Mouse (Mus musculus) heart, adult 18-20 months (tissue): ENCODE data around the gene Tmem87b. TPM values are rescaled to one million over a fixed set of nuclear protein-coding genes. Genes with fewer than 3 reads are reported as not detected.
A peak's percentile ranks its signal among the peaks of the same experiment; 100 is the strongest.

Experiments used
- DNase-seq, 2 experiments: peaks; one replicate each; pipeline ENCODE4 v3.0.0; 2021 to 2022; ENCODE audit warnings: mixed read lengths in 1 of 2
- long read RNA-seq, 2 experiments: library from polyadenylated mRNA; stranded (forward); transcript quantifications; one replicate each; pipeline ENCODE4 v2.0.0; 2021
- total RNA-seq, 2 experiments: library from RNA; stranded (reverse); gene quantifications; 2 replicates each; pipeline ENCODE4 v1.2.3; 2021

Gene Tmem87b
- total RNA-seq = 10 to 100 TPM; 20.4 to 21.8 TPM
- long read RNA-seq, experiment 1, full-length matches to known transcripts = 5 of 24 reads
- long read RNA-seq, experiment 1, partial matches to known transcripts = 1 of 24 reads
- long read RNA-seq, experiment 1, other reads (novel, unspliced or antisense) = 18 of 24 reads
- long read RNA-seq, experiment 2, full-length matches to known transcripts = 2 of 11 reads
- long read RNA-seq, experiment 2, partial matches to known transcripts = 0 of 11 reads
- long read RNA-seq, experiment 2, other reads (novel, unspliced or antisense) = 9 of 11 reads

DNA sequence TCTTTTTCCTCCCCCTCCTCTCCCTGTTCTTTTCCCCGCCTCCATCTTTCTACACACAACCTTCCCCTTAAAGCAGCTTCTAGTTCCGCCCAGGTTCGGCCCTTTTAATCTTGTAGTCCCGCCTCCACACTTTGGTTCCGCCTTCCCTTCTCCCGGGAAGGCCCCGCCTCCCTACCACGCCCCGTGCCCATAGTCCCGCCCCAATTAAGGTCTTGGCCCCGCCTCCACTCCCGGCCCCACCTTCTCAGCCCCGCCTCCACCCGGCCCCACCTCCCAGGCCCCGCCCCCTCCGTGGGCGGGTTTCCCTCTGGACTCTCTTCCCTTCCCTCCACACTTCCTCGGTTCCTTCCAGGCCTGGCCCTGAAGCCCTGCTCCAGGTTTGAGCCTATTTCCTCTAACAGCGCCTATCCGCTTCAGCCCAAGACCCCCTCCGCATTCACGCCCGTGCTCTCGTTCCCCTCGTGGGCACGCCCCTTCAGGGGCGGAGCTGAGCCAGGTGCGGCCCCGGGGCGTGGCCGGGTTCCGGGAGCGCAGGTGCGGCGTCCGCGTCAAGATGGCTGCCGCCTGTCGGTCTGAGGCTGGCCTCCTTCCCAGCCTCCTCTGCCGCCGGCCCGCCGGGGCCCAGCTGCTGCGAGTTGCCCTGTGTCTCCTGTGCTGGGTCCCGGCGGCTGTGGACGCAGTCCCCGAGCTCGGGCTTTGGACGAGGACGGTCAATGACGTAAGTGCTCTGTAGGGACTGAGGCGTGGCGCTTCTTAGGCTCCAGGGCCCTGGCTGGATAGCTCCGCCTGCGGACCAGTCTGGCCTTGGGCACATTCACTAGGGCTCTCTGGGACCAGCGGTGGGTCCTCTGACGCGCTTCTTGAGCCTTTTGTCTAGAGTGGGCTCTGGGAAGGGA lies at the start of gene Tmem87b:
Gene Tmem87b (plus strand): TSS at position 333 of the 896 bp plus-strand sequence.
- peak; percentile 95 to 98 for DNase-seq

DNA sequence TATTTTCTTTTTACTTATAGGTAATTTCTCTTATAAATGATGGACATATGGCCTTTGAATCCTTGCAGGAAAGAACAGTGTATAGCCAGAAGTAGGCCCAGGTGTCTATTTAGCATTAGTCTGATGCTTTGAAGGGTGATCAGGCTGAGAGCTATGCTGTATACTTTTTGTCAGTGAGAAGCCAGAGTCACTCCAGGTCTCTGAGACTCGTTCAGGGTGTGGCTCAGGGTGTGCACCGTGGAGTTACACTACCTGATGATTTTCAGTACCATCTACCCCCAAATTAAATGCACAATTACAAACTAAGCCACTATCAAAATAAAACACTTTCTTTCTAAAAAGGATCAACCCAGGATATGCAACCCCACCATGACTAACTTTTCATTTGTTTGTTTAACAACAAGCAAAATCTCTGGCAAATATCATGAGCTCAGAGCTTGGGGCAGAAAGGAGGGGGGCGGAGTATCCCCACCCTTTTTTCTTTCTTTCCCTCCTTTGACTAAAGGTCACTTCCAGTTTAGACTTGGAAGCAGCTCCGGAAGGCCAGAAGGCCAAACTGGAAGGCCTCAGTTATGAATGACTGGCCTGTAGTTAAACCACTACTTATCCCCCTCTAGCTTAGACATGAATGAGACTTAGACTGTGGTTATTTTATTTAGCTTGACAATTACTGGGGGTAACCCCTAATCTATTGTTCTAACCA lies 49.2 kb upstream of the Tmem87b start:
- no peak for DNase-seq

DNA sequence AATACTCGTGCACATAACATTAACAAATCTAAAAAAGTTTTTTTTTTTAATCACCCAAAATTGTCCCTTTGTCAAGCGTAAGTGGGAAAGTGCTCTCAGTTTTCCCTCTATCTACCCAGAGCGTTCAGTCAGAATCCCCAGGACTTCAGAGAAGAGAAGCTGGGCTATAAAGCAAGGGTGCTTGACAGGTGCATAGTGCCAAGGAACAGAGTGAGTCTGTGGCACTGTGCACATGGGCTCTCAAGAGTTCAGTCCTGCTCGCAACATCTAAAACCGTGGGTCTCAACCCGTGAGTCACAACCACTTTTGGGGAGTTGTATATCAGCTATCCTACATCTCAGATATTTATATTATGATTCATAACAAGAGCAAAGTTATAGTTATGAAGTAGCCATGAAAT lies 47.4 kb upstream of the Tmem87b start:
- DNase-seq = no peak

DNA sequence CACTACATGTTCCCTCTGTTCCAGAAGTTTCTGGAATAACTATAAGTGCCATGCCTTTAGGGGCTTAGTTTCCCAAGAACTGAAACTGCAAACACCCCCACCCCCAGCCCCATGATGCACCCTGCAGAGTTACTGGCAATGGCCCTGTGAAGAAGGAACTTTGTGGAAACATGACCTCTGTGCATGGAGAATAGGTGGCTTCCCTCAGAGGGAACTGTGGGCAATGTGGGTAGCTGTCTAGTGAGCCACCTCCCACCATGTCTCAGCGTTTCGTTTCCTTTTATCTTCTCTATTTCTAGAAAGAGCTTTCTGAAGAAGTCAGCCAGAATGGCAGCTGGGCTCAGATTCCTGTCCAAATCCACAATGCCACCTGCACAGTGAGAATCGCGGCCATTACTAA lies 46.9 kb upstream of the Tmem87b start:
- DNase-seq = no peak

DNA sequence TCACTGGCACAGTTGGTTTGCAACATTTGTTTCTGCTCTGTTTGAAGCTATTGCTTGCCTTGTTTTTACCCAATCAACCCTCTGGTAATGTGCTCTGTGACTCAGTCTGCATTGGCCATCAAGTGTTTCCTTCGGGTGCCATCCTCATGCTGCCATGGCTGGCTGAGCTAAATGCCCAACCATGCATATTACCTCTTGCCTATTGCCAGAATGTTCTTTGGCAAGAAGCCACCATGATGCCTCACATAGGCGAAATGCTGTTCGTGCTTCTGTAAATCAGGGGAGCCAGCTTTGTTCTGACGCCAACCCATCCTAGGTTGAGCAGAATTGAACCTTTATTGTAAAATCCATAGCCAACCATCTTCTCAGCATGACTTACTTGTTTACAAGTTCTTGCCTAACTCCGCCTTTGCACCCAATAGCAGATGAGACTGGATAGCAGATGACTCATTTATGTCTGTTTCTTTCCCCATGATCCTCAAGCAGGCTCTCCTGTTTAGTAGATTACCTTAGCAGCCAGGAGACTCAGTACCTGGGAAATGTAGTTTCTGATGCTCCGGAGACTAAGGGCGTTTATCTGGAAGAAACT lies 46.1 kb upstream of the Tmem87b start:
- DNase-seq = no peak

DNA sequence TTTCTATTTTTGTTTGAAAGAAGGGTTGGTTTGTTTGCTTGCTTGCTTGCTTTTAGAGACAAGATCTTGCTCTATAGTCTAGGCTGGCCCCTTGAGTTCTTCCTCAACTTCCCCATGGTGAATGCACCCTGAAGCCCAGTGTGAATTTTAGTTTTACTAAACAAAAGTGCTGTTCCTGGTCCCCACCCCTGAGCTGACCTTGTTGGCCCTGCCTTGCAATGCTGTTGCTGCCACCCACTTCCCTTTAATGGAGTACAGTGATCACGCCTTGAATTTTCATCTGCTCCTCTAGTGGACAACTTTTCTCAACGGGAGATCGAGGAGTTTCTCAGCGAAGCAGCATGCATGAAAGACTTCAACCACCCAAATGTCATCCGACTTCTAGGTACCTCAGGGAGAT lies 35.7 kb upstream of the Tmem87b start:
- no peak for DNase-seq

DNA sequence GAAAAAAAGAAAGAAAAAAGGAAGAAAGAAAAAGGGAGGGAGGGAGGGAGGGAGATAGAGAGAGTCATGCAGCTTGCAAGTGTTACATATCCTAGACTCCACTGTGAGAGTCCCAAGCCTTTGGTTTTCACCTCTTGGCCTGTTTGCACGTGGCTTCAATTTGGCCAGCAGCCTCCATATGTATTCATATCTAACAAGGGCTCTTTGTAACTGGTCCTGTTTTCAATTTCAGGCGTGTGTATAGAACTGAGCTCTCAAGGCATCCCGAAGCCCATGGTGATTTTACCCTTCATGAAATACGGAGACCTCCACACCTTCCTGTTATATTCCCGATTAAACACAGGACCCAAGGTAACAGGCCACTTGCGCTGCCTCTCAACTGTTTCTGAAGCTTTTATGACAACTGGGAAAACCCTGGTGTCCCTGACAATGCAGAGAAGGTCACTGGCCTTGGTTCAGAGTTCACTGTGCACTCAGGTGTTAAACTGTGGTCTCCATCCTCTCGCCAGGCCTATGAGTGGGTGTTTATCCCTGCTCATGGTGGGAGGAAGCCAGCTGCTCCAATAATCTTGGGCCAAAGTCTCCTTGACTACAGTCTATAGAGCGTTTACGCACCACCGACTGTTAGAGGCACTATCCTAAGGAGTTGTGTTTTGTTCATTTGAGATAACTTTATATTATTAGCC lies 34.1 kb upstream of the Tmem87b start:
- no peak for DNase-seq

DNA sequence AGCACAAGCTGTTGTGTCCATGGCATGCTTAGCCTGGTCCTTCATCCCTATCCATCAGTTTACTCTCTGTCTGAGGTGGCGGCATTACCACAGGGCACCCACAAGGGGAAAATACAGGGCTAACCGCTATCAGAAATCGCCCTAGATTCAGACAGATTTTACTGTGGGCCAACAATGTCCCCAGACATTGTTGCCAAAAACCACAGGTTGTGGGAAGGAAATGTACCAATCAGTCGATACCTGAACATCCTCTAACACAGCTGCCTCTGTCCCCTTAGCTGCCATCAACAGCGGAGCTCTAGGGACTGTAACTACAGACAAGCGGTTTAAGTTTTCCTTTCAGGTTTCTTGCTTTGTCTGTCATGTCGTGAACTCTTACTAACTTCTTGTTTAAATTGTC lies 33.1 kb upstream of the Tmem87b start:
- no peak for DNase-seq

DNA sequence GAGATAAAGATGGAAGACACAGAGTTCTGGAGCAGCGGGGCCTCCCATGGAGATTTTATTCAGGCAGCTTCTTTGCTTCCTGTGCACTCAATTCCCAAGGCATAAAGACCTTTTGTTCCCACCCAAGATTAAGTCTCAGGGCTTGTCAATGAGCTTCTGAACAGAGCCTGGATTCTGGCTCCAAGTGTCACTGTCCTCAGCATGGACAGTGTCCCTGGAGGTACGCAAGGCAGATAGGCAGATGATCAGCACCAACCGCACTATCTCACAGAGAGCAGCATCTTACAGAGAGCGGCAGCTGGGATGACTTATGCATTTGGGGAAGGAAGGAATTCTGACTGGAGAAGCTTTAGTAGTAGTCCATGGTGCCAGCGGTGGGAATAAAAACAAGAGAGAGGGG lies 31.6 kb upstream of the Tmem87b start:
- DNase-seq = peak in 1 of 2 experiments; percentile 17

DNA sequence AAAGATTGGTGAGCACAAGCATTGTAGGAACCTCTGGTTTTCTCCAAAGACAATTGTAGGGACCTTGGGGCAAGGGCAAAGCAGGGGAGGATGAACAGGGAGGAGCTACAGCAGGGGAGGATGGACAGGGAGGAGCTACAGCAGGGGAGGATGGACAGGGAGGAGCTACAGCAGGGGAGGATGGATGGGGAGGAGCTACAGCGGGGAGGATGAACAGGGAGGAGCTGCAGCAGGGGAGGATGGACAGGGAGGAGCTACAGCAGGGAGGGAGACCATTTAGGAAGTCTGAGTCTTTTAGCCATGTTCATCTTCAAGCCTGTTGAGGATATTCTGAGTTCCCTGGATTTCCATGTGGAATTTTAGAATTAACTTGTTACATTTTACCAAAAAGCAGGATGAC lies 31.1 kb upstream of the Tmem87b start:
- no peak for DNase-seq

DNA sequence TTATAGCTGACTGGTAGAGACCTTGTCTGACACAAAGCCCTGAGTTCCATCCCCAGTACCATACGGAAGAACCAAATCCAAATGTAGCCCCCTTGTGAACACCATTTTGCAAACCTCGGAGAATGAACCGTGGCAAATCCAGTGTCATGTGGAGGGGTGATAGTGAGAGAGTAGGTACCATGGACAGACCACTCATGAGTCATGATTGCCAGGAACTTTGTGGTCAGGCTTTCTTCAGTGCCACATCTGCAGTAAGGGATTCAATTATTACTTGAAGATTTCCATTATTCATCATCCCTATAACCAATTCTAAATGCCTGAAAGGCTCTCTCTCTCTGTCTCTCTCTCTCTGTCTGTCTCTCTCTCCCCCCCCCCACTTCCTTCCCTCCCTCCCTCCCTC lies 30.1 kb upstream of the Tmem87b start:
- DNase-seq = no peak

DNA sequence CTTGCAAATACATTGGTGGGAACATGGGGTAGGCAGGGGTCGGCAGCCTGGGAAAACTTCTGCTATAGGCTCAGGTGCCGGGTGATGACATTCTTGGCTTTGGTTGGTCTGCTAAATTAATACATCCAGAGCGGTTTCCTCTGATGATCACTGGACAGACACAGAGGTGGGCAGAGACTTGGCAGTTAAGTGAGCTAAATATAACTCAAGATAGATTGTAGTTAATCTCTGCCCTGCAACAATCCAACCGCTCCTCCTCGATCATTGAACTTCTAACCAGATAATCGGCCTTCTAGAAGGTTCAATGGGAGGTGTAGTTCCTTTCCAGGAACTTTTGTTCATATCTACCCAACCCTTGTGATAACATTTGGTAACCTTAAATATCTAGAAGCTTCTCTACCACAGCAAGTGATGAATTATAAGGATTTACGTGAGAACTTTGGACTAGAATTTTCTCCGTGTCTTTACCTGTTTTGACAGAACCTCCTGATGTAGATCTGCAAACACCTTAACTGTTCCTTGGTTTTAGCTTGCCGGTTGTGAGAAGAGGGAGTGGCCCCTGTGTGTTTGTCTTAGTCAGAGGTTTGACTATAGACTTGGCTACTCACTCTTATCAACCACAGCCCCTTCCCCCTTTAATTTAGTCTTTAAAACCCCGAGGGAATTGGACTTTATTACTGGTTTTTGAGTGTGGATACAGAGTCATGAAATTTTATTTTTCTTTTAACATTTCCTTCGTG lies 26.9 kb upstream of the Tmem87b start:
- DNase-seq = peak in 1 of 2 experiments; percentile 19

DNA sequence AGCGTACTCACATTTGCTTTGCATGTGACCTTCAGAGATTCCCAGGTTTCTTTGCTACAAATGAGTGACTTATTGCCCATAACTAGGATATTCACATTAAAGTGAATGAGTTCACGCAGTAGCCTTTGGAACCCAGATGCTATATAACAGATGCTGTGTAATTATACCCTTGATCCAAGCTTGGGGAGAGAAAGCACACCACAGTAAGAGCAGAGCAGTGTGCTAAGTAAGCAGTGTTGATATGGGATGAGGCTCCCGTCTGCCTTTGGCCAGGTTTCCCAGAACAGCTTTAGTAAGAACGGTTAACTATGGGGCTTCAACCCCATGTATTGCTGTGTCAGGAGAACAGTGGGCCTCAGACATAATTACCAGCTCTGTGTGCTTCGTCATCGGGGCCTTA lies 24.0 kb upstream of the Tmem87b start:
- DNase-seq = no peak

DNA sequence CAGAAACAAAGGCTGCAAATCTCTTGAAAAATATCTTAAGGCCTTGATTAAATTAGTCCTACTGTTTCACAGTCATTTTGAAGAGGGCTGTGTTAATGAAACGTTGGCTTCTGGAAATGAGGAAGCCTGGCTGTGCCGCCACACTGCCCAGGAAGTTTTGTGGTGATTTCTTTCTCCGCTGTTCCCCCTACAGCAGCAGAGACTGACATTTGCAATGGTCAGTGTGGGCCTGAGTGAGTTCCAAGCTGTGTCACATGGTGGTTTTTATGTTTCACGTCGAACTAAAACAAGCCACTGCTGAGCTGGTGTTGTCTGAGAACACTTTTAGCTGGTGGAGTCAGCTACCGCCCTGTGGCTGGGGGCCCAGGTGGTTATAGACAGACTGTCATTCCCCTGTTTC lies 21.5 kb upstream of the Tmem87b start:
- DNase-seq = peak in 1 of 2 experiments; percentile 51

DNA sequence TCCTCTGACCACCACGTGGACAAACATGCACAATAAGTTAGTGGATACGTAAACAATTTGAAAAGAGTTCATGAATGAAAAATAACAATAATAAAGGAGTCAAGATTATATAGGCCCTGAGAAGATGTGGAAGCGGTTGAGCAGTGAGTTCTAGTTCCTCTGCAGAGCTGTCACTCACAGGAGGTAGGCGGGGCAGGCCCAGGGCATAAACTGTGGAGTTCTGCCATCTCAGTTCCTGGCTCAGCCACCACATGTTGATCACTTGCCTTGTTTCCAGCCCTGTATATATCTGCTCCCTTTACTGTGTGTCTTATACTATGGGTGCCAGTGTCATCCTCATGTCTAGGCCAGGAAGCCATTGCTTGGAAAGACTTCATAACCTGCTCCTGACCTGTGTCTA lies 14.5 kb upstream of the Tmem87b start:
- DNase-seq = peak in 1 of 2 experiments; percentile 46

DNA sequence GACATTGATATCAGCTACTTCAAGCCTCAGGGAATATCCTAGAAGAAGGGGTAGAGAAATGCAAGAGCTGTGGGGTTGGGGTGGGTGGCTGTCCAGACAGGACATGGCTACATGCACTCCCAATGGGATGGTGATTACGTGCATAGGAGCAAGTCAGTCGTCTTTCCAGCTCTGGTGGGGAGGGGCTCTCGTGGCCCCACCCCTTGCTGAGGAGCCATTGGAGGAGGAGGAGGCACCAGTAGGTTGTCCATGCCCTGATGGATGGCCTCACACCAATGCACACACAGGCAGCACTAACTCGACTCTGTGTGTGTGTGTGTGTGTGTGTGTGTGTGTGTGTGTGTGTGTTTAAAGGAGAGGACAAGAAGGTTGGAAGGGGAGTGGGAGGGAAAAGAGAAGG lies 12.6 kb upstream of the Tmem87b start:
- DNase-seq = no peak

DNA sequence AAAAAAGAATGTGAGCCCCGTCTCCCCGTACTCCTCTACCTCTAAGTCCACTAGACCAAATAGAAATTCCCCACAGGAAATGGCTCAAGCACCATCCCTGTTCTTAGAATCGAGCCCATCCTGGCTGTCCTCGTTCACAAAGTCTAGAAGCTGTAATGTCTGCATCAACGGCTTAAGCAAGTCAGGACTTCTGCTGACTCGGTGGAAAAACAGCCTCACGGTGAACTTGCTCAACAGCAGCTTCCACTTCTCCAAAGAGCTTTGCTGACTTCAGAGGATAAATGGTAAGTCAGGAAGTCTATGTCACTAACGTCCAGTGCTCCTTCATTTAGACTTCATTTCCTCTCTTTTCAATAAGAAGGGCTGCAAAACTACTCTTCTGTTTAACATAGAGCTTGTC lies 11.4 kb upstream of the Tmem87b start:
- DNase-seq = peak; percentile 39 to 73

DNA sequence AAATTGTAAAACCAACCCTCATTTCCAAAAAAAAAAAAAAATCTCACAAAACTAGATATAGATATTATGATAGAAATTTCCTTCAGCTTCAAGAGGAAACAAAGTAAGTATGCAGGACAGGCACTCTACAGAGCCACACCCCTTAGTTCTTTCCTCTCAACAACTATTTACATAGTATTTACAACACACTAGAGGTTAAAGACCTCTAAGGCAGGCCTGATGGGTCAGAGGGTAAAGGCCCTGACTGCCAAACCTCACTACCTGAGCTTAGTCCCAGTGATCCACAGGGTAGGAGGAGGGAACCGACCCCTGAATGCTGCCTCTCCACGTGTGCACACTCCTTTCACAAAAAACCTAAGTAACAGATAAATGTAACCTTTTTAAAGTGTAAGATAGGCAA lies 5.2 kb upstream of the Tmem87b start:
- no peak for DNase-seq

DNA sequence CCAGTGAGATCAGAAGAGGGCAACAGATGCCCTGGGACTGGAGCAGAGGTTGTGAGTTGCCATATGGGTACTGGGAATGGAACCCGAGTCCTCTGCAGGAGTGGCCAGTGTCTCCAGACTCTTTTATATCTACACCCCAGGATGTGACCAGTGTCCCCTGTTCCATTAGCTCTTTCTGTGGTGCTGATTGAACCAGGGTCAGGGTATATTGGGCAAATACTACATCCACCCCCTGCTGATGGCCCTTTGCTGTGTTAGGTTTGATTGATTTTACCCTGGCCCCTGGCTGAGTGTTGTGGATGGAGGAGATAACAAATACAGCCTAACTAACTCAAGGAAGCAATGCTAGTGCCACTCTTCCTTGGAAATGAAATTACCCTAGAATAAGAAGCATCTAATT lies 1.6 kb upstream of the Tmem87b start:
- DNase-seq = no peak

DNA sequence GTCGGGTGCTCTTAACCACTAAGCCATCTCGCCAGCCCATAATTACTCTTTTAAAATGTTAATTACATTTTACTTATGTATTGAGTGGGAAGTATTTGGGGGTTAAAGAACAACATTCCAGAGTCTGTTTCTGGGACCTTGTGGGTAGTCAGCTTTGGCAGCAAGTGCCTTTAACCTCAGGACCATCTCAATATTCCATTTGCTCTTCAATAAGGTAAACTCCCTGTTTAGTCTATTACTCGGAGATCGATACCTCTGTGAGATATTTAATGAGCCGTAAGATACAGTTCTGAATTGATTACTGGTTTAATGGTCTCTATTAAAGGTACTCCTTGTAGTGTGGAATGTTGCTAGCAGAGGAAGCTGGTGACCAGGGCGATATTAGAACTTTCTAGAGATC lies 1.0 kb upstream of the Tmem87b start:
- DNase-seq = no peak

DNA sequence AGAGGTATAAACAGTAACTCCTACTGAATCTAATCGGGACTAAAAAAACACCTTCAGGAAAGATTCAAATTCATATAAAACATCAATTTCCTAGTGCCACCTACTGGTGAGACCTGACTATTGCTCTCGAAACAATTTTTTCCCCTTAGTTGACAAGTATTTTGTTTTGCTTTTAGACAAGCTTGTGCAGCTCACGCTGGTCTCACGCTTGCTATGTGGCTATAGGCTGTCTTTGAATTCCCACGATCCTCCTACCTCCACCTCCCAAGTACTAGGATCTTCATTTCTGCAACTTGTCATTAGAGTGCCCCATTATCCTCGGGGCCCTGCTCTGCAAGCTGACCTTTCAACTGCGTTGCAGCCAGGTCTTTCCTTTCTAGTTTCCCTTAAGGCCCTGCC lies 532 bp upstream of the Tmem87b start:
- DNase-seq = no peak
